Mouse (Mus musculus): ENCODE measurements around the gene Tes3-ps. TPM values are rescaled to one million over a fixed set of nuclear protein-coding genes. Genes with fewer than 3 reads are reported as not detected.

Gene Tes3-ps
- polyA plus RNA-seq, 1 experiment: not detected

DNA sequence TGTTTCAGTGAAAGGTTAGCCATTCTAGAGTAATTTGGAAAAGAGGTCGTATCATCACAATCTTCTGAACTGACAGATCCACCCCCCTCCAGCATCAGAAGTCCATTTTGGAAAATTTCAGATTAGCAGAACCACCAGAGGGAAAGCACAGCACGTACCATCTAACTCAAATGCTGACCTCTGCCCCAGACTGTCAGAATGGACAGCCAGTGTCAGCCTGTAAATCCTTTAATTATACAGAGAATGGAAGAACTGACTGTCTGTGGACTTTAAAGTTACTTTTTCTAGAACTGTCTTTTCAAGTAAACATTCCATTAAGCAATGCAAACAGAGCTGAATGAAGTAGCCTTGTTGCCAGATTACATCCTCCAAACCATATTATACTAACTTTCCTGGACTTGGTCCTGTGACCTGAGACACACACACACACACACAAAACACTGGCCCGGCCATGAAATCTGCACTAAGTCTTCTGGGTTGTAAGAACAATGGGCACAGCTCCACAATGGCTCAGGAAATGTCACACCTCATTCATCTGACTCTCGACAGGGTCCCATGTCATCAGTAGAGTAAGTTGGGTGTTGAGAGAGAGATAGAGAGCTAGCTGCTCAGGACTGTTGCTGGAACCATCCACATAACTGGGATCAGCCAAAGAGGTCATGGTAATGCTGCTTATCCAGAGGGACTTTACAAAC, 21.0 kb upstream of the Tes3-ps start:
- 60% methylated on average over 4 of the region's 4 CpGs for WGBS
- Histone ChIP-seq H3K36me3 (ENCODE audit: control insufficient read depth, insufficient read depth, low read length) (no peaks in the 10 kb centered on the region), H3K4me3 (ENCODE audit: insufficient read depth, low read depth, low read length) (no peak overlapping the region), H3K27me3 (replicated peaks; ENCODE audit: control insufficient read depth, insufficient read depth, low read length) (no peaks in the 10 kb centered on the region), H3K4me1 (ENCODE audit: control insufficient read depth, insufficient read depth, low read length) (no peaks in the 10 kb centered on the region), H3K27ac (ENCODE audit: insufficient read depth, low read depth, low read length) (no peak overlapping the region)
- DNase-seq: no peak
- TF ChIP-seq CTCF (conservative IDR thresholded peaks at IDR 0.05; ENCODE audit: insufficient read depth, insufficient read length, low read depth, low read length) (no peak), POLR2A (IDR thresholded peaks at IDR 0.05; ENCODE audit: low read depth, low read length) (no peak)

DNA sequence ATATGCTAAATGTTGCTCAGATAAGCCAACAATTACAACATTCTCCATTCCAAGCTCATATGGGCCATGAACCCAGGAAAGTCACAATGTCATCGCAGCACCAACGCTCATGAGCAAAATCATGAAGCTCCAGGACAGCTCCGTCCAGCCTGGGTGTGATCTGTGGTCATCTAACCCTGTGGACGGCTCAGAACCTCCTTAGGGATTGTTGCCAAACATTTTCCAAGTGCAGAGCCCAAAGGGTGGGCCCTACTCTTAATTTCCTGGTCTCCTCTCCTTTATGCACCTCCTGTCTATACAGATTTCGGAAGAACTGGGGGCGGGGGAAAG, 20.5 kb upstream of the Tes3-ps start:
- no peaks in the 10 kb centered on the region for H3K4me1 ChIP-seq (ENCODE audit: control insufficient read depth, insufficient read depth, low read length)
- no peaks in the 10 kb centered on the region for H3K36me3 ChIP-seq (ENCODE audit: control insufficient read depth, insufficient read depth, low read length)
- no peak overlapping the region for H3K4me3 ChIP-seq (ENCODE audit: insufficient read depth, low read depth, low read length)
- no peaks in the 10 kb centered on the region for H3K27me3 ChIP-seq (replicated peaks; ENCODE audit: control insufficient read depth, insufficient read depth, low read length)
- DNase-seq: no peak
- TF ChIP-seq CTCF (conservative IDR thresholded peaks at IDR 0.05; ENCODE audit: insufficient read depth, insufficient read length, low read depth, low read length) (no peak), POLR2A (IDR thresholded peaks at IDR 0.05; ENCODE audit: low read depth, low read length) (no peak)
- no peak overlapping the region for H3K27ac ChIP-seq (ENCODE audit: insufficient read depth, low read depth, low read length)
- 95% methylated on average over 6 of the region's 6 CpGs for WGBS

DNA sequence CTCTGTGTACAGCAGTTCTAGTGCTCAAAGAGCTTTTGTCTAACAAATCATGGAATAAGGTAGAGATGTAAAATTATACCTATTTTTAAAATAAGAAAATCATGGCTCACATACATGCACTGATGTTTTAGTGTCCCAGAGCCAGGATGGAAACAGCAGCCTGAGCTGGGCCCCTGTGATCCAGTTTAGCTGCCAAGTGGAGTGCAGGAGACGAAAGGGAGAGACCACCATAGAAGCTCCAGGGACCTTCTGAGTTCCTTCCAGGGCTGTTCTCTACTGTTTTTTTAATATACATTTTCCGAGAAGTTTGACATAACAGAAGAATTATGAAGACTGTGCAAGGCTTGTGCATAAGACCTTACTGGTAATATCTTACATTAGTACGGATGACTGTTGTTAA, 15.2 kb upstream of the Tes3-ps start:
- H3K36me3 ChIP-seq (ENCODE audit: control insufficient read depth, insufficient read depth, low read length): no peaks in the 10 kb centered on the region
- no peak overlapping the region for H3K4me3 ChIP-seq (ENCODE audit: insufficient read depth, low read depth, low read length)
- no peak overlapping the region for H3K27ac ChIP-seq (ENCODE audit: insufficient read depth, low read depth, low read length)
- 85% methylated on average over 3 of the region's 3 CpGs for WGBS
- H3K4me1 ChIP-seq (ENCODE audit: control insufficient read depth, insufficient read depth, low read length): peaks cover 2% of the 10 kb centered on the region; the same call in 1 of the 2 replicates
- no peaks in the 10 kb centered on the region for H3K27me3 ChIP-seq (replicated peaks; ENCODE audit: control insufficient read depth, insufficient read depth, low read length)
- no peak for TF ChIP-seq CTCF (conservative IDR thresholded peaks at IDR 0.05; ENCODE audit: insufficient read depth, insufficient read length, low read depth, low read length)
- TF ChIP-seq POLR2A (IDR thresholded peaks at IDR 0.05; ENCODE audit: low read depth, low read length): no peak
- DNase-seq: no peak

DNA sequence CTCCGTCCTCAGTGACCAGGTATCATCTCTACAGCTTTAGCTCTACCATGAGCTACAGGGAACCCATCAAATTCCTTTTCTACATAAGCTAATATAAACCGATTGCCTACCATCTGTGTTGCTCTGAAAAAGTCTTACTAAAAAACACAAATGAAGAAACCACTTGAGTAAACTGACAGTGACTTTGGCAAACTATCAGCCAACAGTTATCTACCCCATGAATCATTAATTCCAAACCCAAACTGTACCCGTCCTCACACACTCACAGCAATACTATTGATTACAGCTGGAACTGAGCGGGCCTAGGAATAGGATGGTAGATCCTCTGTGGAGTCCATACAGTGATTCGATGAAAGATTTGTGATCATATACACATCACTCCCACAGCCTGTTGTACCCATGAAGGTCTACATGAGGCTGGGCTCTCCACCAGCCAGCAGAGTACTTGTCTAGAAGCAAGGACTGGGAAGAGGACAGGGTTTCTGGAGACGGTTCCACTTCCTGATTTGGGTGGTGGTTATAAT, 14.2 kb upstream of the Tes3-ps start:
- peaks cover 2% of the 10 kb centered on the region; the same call in 1 of the 2 replicates for H3K4me1 ChIP-seq (ENCODE audit: control insufficient read depth, insufficient read depth, low read length)
- WGBS: 85% methylated on average over 6 of the region's 6 CpGs
- no peak overlapping the region for H3K4me3 ChIP-seq (ENCODE audit: insufficient read depth, low read depth, low read length)
- H3K27me3 ChIP-seq (replicated peaks; ENCODE audit: control insufficient read depth, insufficient read depth, low read length): no peaks in the 10 kb centered on the region
- TF ChIP-seq CTCF (conservative IDR thresholded peaks at IDR 0.05; ENCODE audit: insufficient read depth, insufficient read length, low read depth, low read length): no peak
- no peak for TF ChIP-seq POLR2A (IDR thresholded peaks at IDR 0.05; ENCODE audit: low read depth, low read length)
- no peaks in the 10 kb centered on the region for H3K36me3 ChIP-seq (ENCODE audit: control insufficient read depth, insufficient read depth, low read length)
- no peak overlapping the region for H3K27ac ChIP-seq (ENCODE audit: insufficient read depth, low read depth, low read length)
- DNase-seq: no peak

DNA sequence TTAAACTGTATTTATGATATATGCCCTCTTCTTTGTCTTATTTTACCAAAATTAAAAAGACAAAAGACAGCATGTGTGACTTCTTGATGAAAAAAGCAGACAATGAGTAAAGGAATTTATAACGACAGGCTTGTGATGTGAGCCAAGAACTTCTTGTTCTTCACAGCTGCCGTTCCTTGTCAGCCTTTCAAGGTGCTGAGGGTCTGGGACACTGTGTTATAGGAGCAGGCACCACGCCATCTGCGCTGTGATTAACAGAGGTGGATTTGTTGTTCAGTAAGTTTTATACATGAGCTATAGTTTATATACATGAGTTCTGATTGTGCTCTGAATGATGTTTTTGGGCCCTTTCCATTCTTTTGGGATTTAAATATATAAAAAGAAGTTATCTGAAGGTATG, 13.7 kb upstream of the Tes3-ps start:
- no peak for DNase-seq
- 72% methylated on average over 4 of the region's 4 CpGs for WGBS
- peaks cover 2% of the 10 kb centered on the region; the same call in 1 of the 2 replicates for H3K4me1 ChIP-seq (ENCODE audit: control insufficient read depth, insufficient read depth, low read length)
- no peaks in the 10 kb centered on the region for H3K27me3 ChIP-seq (replicated peaks; ENCODE audit: control insufficient read depth, insufficient read depth, low read length)
- H3K4me3 ChIP-seq (ENCODE audit: insufficient read depth, low read depth, low read length): no peak overlapping the region
- no peak overlapping the region for H3K27ac ChIP-seq (ENCODE audit: insufficient read depth, low read depth, low read length)
- TF ChIP-seq CTCF (conservative IDR thresholded peaks at IDR 0.05; ENCODE audit: insufficient read depth, insufficient read length, low read depth, low read length): no peak
- no peak for TF ChIP-seq POLR2A (IDR thresholded peaks at IDR 0.05; ENCODE audit: low read depth, low read length)
- H3K36me3 ChIP-seq (ENCODE audit: control insufficient read depth, insufficient read depth, low read length): no peaks in the 10 kb centered on the region

DNA sequence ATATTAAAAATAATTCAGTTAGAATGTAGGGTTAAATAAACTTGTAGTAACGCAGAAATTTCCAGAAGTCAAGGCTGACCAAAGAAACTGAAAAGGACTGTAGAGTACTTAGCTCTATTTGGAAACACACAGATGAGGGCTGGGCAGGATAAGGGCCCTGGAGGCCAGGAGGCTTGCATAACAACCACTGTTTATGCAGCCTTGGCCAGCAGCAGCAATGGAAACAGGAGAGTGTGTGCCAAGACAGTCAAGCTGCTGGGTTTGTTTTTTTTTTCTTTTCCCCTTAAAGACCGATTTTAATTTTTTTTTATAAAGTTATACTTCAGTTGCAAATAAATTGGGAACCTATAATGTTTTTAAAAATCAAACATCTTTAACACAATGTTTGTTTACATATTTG, 13.1 kb upstream of the Tes3-ps start:
- Histone ChIP-seq H3K27me3 (replicated peaks; ENCODE audit: control insufficient read depth, insufficient read depth, low read length) (no peaks in the 10 kb centered on the region), H3K4me1 (ENCODE audit: control insufficient read depth, insufficient read depth, low read length) (peaks cover 2% of the 10 kb centered on the region; the same call in 1 of the 2 replicates), H3K27ac (ENCODE audit: insufficient read depth, low read depth, low read length) (no peak overlapping the region), H3K4me3 (ENCODE audit: insufficient read depth, low read depth, low read length) (no peak overlapping the region), H3K36me3 (ENCODE audit: control insufficient read depth, insufficient read depth, low read length) (no peaks in the 10 kb centered on the region)
- 40% methylated on average over 2 of the region's 2 CpGs for WGBS
- TF ChIP-seq POLR2A (IDR thresholded peaks at IDR 0.05; ENCODE audit: low read depth, low read length) (no peak), CTCF (conservative IDR thresholded peaks at IDR 0.05; ENCODE audit: insufficient read depth, insufficient read length, low read depth, low read length) (no peak)
- DNase-seq: peak; percentile 84

DNA sequence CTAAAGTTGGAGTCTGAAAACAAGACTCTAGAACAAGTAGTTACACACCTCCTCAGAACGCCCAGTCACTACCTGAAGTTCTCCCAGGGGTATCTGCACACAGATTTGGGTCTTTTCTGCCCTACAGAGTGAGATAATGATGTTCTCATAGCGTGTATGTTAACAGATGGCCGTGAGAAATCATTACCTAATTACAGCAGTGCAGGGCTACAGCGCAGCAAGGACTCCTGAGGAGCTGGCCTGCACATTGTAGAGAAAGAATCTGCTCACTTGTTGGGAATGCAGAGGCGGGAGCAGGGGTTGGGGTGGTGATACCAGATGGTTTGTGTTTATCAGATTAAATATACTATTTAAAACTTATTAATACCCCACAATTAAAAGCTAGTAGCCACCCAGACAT, 12.6 kb upstream of the Tes3-ps start:
- 66% methylated on average over 5 of the region's 5 CpGs for WGBS

More for the DNA sequence above, 12.6 kb upstream of the Tes3-ps start:
- H3K36me3 ChIP-seq (ENCODE audit: control insufficient read depth, insufficient read depth, low read length): no peaks in the 10 kb centered on the region
- no peak for DNase-seq
- H3K27ac ChIP-seq (ENCODE audit: insufficient read depth, low read depth, low read length): peak overlapping the region; percentile 48
- H3K4me3 ChIP-seq (ENCODE audit: insufficient read depth, low read depth, low read length): no peak overlapping the region
- peaks cover 2% of the 10 kb centered on the region; the same call in 1 of the 2 replicates for H3K4me1 ChIP-seq (ENCODE audit: control insufficient read depth, insufficient read depth, low read length)
- TF ChIP-seq POLR2A (IDR thresholded peaks at IDR 0.05; ENCODE audit: low read depth, low read length) (no peak), CTCF (conservative IDR thresholded peaks at IDR 0.05; ENCODE audit: insufficient read depth, insufficient read length, low read depth, low read length) (no peak)
- H3K27me3 ChIP-seq (replicated peaks; ENCODE audit: control insufficient read depth, insufficient read depth, low read length): no peaks in the 10 kb centered on the region

All from kidney, adult 2 months (tissue).